ENCODE assay signal across 22 mouse cellular contexts in the genomic region with DNA sequence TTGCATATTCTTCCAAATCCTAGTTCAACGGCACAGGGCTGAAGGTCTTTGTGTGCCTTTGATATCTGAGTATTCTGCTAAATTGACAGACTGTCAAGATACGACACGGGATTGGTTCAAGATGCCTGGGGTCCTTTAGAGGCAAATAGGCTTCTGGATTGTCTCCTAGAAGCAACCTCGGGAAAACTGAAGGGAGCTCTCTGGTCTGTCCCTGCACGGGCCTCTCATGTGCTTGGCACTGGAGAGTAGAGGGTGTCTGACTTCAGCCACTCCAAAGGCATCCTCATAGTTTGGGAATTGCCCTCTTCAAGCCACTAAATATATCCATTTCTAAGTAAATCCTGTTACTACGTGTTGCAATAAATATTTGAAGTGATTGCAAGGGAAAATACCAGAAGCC.
DNase-seq lines count a peak whose midpoint lies in the region; ATAC-seq and TF ChIP-seq lines count a peak whose summit lies in the region.
"Had no signal": no experiment of that assay in that cellular context is flagged by ENCODE, and none has a peak within 500 bp of the region (broad histone marks: within the 10 kb centered on the region; RNA-seq: fewer than 3 reads in every experiment).

No protein-coding gene starts in this region.

- peak overlapping the region; percentile 76 for H3K27ac ChIP-seq in gastrocnemius, adult 2 months
- H3K27ac ChIP-seq in heart, postnatal 0 days (ENCODE audit: low read depth) = peak overlapping the region; percentile 50; the same call in 1 of the 2 replicates
- H3K27ac ChIP-seq in heart, embryonic 12.5 days (ENCODE audit: poor library complexity, severe bottlenecking) = no peak overlapping the region
- peak overlapping the region; percentile 13; the same call in 1 of the 2 replicates for H3K27ac ChIP-seq in lung, embryonic 15.5 days
- peak overlapping the region; percentile 31 for H3K27ac ChIP-seq in brown adipose tissue, adult 24 weeks (replicated peaks; ENCODE audit: low read depth, low read length)
- no peak overlapping the region for H3K27ac ChIP-seq in forebrain, embryonic 11.5 days (ENCODE audit: low read depth, low read length)
- H3K27ac ChIP-seq: embryonic facial prominence, embryonic 10.5 days; forebrain, embryonic 10.5 days; forebrain, embryonic 15.5 days; heart, embryonic 10.5 days; heart, embryonic 15.5 days; hindbrain, embryonic 13.5 days; hindbrain, postnatal 0 days had no signal

- no peaks in the 10 kb centered on the region for H3K27me3 ChIP-seq in heart, postnatal 0 days (ENCODE audit: control insufficient read depth, insufficient read depth, low read length)
- H3K27me3 ChIP-seq in heart, embryonic 12.5 days (replicated peaks) = no peaks in the 10 kb centered on the region
- H3K27me3 ChIP-seq in lung, embryonic 15.5 days = no peaks in the 10 kb centered on the region
- H3K27me3 ChIP-seq in forebrain, embryonic 11.5 days (ENCODE audit: control insufficient read depth, insufficient read depth, low read length) = no peaks in the 10 kb centered on the region
- H3K27me3 ChIP-seq: forebrain, embryonic 15.5 days; heart, embryonic 15.5 days; hindbrain, embryonic 13.5 days had no signal

- TF ChIP-seq EP300 in heart, postnatal 0 days (IDR thresholded peaks at IDR 0.05; ENCODE audit: low read depth) = no peak

- no peaks in the 10 kb centered on the region for H3K9me3 ChIP-seq in heart, postnatal 0 days (replicated peaks; ENCODE audit: control insufficient read depth, low read length)
- H3K9me3 ChIP-seq in heart, embryonic 12.5 days (replicated peaks) = no peaks in the 10 kb centered on the region
- no peaks in the 10 kb centered on the region for H3K9me3 ChIP-seq in lung, embryonic 15.5 days
- no peaks in the 10 kb centered on the region for H3K9me3 ChIP-seq in forebrain, embryonic 11.5 days (ENCODE audit: control insufficient read depth, low read length)
- H3K9me3 ChIP-seq: embryonic facial prominence, embryonic 10.5 days; forebrain, embryonic 10.5 days; forebrain, embryonic 15.5 days; heart, embryonic 10.5 days; heart, embryonic 15.5 days; hindbrain, embryonic 13.5 days had no signal

- no peak for ATAC-seq in heart, postnatal 0 days (ENCODE audit: insufficient read depth, low read depth)
- ATAC-seq in heart, embryonic 12.5 days (ENCODE audit: insufficient number of reproducible peaks, low FRiP score) = no peak
- no peak for ATAC-seq in lung, embryonic 15.5 days (ENCODE audit: borderline replicate concordance, extremely low read depth, low FRiP score, low TSS enrichment)
- no peak for ATAC-seq in forebrain, embryonic 11.5 days (replicated peaks; ENCODE audit: low FRiP score)
- ATAC-seq: CD4-positive, CD25-positive, alpha-beta regulatory T cell, adult 4 months; forebrain, embryonic 15.5 days; hindbrain, postnatal 0 days had no signal

- intact Hi-C loops in gastrocnemius, adult 2 months (cut with DNase I) = no loop called here
- intact Hi-C loops in gastrocnemius, postnatal 14 days (cut with DNase I; ENCODE audit: low total_unique reads) = no loop called here

- no peaks in the 10 kb centered on the region for H3K36me3 ChIP-seq in heart, postnatal 0 days (replicated peaks; ENCODE audit: control insufficient read depth, insufficient read depth, low read length)
- H3K36me3 ChIP-seq in heart, embryonic 12.5 days = no peaks in the 10 kb centered on the region
- H3K36me3 ChIP-seq in lung, embryonic 15.5 days = no peaks in the 10 kb centered on the region
- no peaks in the 10 kb centered on the region for H3K36me3 ChIP-seq in forebrain, embryonic 11.5 days (ENCODE audit: control insufficient read depth, insufficient read depth, low read length)
- H3K36me3 ChIP-seq: embryonic facial prominence, embryonic 10.5 days; forebrain, embryonic 10.5 days; forebrain, embryonic 15.5 days; heart, embryonic 10.5 days; heart, embryonic 15.5 days; hindbrain, embryonic 13.5 days had no signal

- peaks cover 21% of the 10 kb centered on the region for H3K4me1 ChIP-seq in heart, postnatal 0 days (ENCODE audit: control insufficient read depth, insufficient read depth)
- H3K4me1 ChIP-seq in heart, embryonic 12.5 days (replicated peaks) = peaks cover 12% of the 10 kb centered on the region
- H3K4me1 ChIP-seq in lung, embryonic 15.5 days = peaks cover 9% of the 10 kb centered on the region
- H3K4me1 ChIP-seq in brown adipose tissue, adult 24 weeks (ENCODE audit: control insufficient read depth, insufficient read depth, insufficient read length, low read length) = peaks cover 10% of the 10 kb centered on the region
- H3K4me1 ChIP-seq in forebrain, embryonic 11.5 days (replicated peaks; ENCODE audit: control insufficient read depth, insufficient read depth, low read length) = no peaks in the 10 kb centered on the region
- H3K4me1 ChIP-seq: forebrain, embryonic 10.5 days; forebrain, embryonic 15.5 days; heart, embryonic 10.5 days had no signal

- H3K9ac ChIP-seq in heart, postnatal 0 days (replicated peaks; ENCODE audit: low read depth, low read length) = no peak overlapping the region
- H3K9ac ChIP-seq in heart, embryonic 12.5 days = no peak overlapping the region
- no peak overlapping the region for H3K9ac ChIP-seq in lung, embryonic 15.5 days
- no peak overlapping the region for H3K9ac ChIP-seq in forebrain, embryonic 11.5 days (ENCODE audit: low read length)
- H3K9ac ChIP-seq: forebrain, embryonic 15.5 days; heart, embryonic 15.5 days; hindbrain, embryonic 13.5 days had no signal

- no peak overlapping the region for H3K4me3 ChIP-seq in gastrocnemius, adult 2 months
- no peak overlapping the region for H3K4me3 ChIP-seq in heart, postnatal 0 days (ENCODE audit: low read depth, low read length)
- no peak overlapping the region for H3K4me3 ChIP-seq in heart, embryonic 12.5 days
- H3K4me3 ChIP-seq in lung, embryonic 15.5 days = no peak overlapping the region
- H3K4me3 ChIP-seq in brown adipose tissue, adult 24 weeks (ENCODE audit: insufficient read depth, low read depth, low read length) = no peak overlapping the region
- H3K4me3 ChIP-seq in forebrain, embryonic 11.5 days (ENCODE audit: low read depth, low read length) = no peak overlapping the region
- H3K4me3 ChIP-seq: embryonic facial prominence, embryonic 10.5 days; erythroblast, embryonic 14.5 days; forebrain, embryonic 10.5 days; forebrain, embryonic 15.5 days; heart, embryonic 10.5 days; heart, embryonic 15.5 days; hindbrain, embryonic 13.5 days had no signal

- no peak for DNase-seq in gastrocnemius, adult 2 months
- DNase-seq in gastrocnemius, postnatal 14 days = no peak
- no peak for DNase-seq in heart, postnatal 0 days (ENCODE audit: low spot score)
- DNase-seq in lung, postnatal 10 days = no peak
- no peak for DNase-seq in forebrain, embryonic 11.5 days (ENCODE audit: low spot score)
- DNase-seq: adrenal gland, postnatal 14 days; B cell, adult 2 months; cerebellum, adult 2 months; cerebellum, postnatal 10 days; gastrocnemius, postnatal 10 days had no signal

- H3K4me2 ChIP-seq in heart, postnatal 0 days (ENCODE audit: low read depth, low read length) = no peak overlapping the region
- no peak overlapping the region for H3K4me2 ChIP-seq in heart, embryonic 12.5 days
- no peak overlapping the region for H3K4me2 ChIP-seq in lung, embryonic 15.5 days
- H3K4me2 ChIP-seq in forebrain, embryonic 11.5 days (ENCODE audit: low read depth, low read length, severe bottlenecking) = no peak overlapping the region
- H3K4me2 ChIP-seq: forebrain, embryonic 15.5 days; heart, embryonic 15.5 days; hindbrain, embryonic 13.5 days had no signal

- no peak for TF ChIP-seq CTCF in gastrocnemius, adult 2 months (IDR thresholded peaks at IDR 0.05)
- TF ChIP-seq CTCF in heart, postnatal 0 days (IDR thresholded peaks at IDR 0.05; ENCODE audit: low read depth) = no peak

- WGBS in heart, postnatal 0 days = 38% methylated on average over 6 of the region's 6 CpGs
- 33% methylated on average over 6 of the region's 6 CpGs for WGBS in heart, embryonic 12.5 days
- WGBS in lung, embryonic 15.5 days = 44% methylated on average over 6 of the region's 6 CpGs
- WGBS in forebrain, embryonic 11.5 days = 72% methylated on average over 6 of the region's 6 CpGs

Comparison
In these comparisons a context has a peak if more than half of its experiments do, and no peak if none do; other contexts are left out.
1. H3K27ac ChIP-seq: peak in gastrocnemius, adult 2 months (single experiment), heart, postnatal 0 days (single experiment), lung, embryonic 15.5 days (single experiment) and brown adipose tissue, adult 24 weeks (single experiment); none in heart, embryonic 12.5 days (single experiment) and forebrain, embryonic 11.5 days (single experiment).